Mouse (Mus musculus): ENCODE measurements around the gene Scn5a. TPM values are rescaled to one million over a fixed set of nuclear protein-coding genes. Genes with fewer than 3 reads are reported as not detected.

Scn5a gene
- total and polyA plus RNA-seq, 3 experiments = 0.06 to 0.63 (median 0.10) TPM

DNA sequence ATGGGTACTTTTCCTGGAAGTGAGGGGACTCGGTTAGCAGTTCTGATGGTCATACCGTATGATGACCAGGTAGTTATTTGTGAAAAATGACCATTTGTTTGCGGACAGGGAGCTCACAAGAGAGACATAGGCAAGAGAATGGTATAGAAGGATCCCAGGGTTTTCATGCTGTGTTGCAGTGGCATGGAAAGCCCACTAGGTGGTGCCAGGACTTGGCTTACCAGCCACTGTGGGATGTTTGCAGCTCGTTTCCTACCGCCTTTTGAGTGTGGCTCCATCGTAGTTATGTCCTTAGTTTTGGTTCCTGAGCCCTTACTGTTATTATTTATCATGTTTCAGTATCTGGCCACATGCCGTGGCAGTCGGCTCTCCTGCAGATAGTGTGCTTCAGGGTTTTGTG lies 118.4 kb downstream of the Scn5a start:
- peak; percentile 56 for DNase-seq

DNA sequence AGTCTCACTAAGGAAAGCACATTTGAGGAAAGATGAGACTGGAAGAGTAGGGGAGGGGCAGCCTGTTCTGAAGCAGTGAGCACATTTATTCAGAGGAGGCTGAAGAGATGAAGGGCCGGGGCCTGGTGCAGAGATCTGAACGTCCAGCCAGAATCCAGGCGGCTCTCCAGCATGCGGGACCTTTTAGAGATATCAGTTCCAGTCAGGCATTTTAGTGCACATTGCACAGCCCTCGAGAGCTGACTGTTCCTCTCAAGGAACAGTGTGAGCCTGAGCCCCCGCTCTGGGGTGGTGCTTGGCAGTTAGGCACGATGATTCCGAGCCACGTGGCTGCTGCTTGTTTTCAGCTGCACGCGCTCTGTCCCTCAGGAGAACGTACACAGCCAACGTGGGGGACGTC lies 121.7 kb downstream of the Scn5a start:
- DNase-seq = no peak

DNA sequence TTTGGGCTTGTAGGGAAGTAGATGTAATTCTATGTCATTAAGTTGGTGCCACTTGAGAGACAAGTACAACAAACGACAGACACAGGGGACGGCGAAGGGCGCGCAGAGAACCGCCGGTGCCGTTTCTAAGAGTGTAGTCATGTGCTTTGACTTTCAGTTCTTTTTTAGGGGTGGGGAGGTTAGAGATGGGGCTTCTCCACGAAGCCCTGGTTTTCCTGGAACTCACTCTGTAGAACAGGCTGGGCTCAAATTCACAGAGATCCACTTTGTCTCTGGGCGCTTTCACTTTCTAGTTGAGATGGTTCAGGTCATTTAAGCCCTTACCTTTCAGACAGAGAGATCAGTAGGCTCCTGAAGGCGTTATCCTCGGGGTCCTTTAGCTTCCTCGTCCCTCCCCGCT lies 122.8 kb downstream of the Scn5a start:
- DNase-seq = no peak

DNA sequence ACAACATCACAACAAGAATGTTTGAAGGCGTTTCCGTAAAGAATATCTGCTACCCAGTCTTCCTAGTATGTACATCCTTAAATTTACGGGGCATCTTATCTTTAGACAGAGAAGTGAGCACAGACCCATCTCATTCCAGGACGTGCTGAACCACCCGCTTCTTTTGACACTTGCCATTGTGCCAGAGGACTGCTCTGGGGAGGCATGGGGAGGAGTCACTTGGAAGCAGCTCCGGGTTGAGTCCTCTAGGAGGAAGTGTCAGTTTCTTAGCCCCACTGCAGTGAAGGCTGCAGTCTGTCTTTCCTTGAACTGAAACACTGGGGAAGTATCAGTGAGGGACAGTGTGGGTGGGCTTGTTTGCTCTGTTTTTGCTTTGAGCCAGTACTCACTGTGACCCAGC lies 133.1 kb downstream of the Scn5a start:
- no peak for DNase-seq

DNA sequence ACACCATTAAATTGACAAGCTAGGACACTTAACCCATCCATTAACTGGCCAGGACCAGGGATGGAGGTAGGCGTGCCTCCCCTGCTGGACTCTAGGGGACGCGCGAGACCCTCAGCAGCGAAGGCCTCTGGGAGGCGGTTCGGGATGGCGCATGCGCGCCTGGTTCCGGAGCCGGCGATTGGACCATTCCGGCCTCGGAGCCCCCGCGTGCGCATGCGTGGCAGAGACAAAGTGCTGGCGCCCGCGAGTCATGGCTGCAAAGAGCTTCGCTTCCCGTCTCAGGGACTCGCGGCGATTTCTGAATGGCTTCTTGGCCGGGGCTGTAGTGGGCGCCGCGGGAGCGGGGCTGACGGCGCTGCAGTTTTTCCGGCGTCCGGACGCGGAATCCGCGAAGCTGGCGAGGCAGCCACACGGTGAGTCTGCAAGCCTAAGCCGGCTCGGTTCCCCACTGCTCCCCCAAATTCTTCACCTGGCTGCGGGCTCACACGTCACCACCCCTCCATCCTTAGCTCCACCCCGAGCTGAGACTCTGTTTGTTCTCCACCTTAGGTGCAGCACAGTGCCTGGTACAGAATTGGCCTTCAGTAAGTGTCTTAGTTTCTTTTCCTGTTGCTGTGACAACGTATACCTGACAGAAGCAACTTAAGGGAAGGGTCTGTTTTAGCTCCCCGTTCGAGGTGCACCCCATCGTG lies 133.9 kb downstream of the Scn5a start, which contains the start of gene Exog:
Exog (plus strand) TSS at position 206 of the 692 bp plus-strand sequence.
- DNase-seq = peak; percentile 97

DNA sequence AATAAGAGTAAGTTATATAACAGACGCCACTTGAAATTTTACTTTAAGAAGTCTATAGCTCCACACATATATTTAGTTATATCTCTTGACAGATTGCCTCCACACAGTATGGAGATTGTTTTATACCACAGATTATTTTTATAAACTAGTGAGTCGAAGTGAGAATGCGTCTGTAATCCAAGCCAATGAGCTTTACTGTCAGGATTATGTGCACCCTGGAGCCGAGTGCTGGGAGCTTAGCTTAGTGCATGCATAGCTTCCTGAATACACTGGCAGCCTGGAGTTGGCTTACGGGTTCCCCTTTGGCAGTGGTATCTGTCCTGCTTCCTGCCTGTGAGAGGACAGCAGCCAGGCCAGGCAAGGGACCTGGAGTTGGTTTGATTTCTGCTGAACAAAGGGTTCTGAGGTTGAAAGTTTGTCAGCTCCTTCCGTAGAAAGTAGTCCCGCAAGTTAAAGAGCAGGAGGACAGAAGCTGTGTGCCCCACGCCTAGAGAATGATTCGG lies 140.3 kb downstream of the Scn5a start:
- DNase-seq = no peak

DNA sequence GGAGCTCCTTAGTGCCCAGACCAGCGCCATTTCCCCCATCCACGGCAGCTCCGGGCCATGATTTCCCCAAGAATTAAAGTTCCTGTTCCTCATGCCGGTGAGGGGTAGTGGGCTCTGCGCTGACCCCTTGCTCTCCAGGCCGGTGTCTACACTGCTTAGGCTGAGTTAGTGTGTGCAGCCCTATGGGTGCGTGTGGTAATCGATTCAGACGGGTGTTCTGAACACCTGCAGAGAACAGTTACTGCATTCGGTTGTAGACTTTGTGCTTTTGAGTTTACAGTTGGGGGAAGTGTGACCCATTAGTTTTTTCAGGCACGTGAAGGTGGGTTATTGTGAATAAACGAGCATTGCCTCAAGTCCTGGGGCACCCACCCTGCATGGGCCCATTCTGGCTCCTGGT lies 140.8 kb downstream of the Scn5a start:
- DNase-seq = no peak

DNA sequence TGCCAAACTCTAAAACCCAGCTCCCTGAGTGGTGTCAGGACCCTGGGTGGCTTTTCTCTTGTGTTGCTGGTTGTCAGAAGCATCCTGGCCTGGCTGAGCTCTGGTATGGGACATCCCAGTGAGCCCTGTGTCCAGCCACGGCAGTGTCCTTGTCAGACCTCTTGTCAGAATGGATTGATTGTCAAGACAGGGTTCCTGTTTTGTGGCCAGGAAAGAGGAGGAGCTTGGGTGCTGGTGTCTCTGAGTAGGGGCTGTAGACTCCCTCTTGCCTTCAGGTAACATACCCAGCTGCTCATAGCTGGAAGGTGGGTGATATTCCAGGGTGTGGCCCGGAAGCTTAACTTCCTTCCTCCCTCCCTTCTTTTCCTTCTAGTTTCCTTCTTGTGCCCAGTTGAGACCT lies 143.0 kb downstream of the Scn5a start:
- DNase-seq = no peak

Other genes with a start within 250 kb of the Scn5a start
- gene Acaa1a, start 239.3 kb downstream of the Scn5a start, total RNA-seq (2021) = 100 to 1,000 TPM in 1 of 2 experiments, 10 to 100 TPM in 1; 79.6 to 121 TPM
- 607 and 681 TPM in 2 replicates for gene Acaa1a, start 239.3 kb downstream of the Scn5a start, polyA plus RNA-seq (2012; rRNA removed)
- gene Myd88, start 237.6 kb downstream of the Scn5a start, total RNA-seq (2021) = 10 to 100 TPM; 26.9 to 34.5 TPM
- gene Myd88, start 237.6 kb downstream of the Scn5a start, polyA plus RNA-seq (2012; rRNA removed) = 18.5 and 19.7 TPM in 2 replicates
- gene Xylb, start 221.6 kb downstream of the Scn5a start, total RNA-seq (2021) = 1 to 10 TPM; 1.5 to 1.8 TPM
- 1.1 and 1.2 TPM in 2 replicates for gene Xylb, start 221.6 kb downstream of the Scn5a start, polyA plus RNA-seq (2012; rRNA removed)
- under 1 TPM in 1 of 2 experiments, not detected in 1; 0.12 TPM for gene Slc22a14, start 213.5 kb downstream of the Scn5a start, total RNA-seq (2021)
- gene Slc22a14, start 213.5 kb downstream of the Scn5a start, polyA plus RNA-seq (2012; rRNA removed) = not detected in 2 replicates
- 1 to 10 TPM; 4.4 to 7.9 TPM for gene Acvr2b, start 176.9 kb downstream of the Scn5a start, total RNA-seq (2021)
- gene Acvr2b, start 176.9 kb downstream of the Scn5a start, polyA plus RNA-seq (2012; rRNA removed) = 4.7 and 5.9 TPM in 2 replicates
- gene Exog, start 134.1 kb downstream of the Scn5a start, total RNA-seq (2021) = 1 to 10 TPM; 3.7 to 4.4 TPM
- gene Exog, start 134.1 kb downstream of the Scn5a start, polyA plus RNA-seq (2012; rRNA removed) = 1.5 and 1.6 TPM in 2 replicates
- not detected for gene Scn10a, start 140.3 kb upstream of the Scn5a start, total RNA-seq (2021)
- not detected in 2 replicates for gene Scn10a, start 140.3 kb upstream of the Scn5a start, polyA plus RNA-seq (2012; rRNA removed)
- gene Scn11a, start 246.4 kb upstream of the Scn5a start, total RNA-seq (2021) = not detected
- gene Scn11a, start 246.4 kb upstream of the Scn5a start, polyA plus RNA-seq (2012; rRNA removed) = not detected in 2 replicates

All from adrenal gland, adult 2 months (tissue).